Mouse (Mus musculus) erythroblast, adult 5-6 weeks (primary cell): Measurements from ENCODE around the gene Ascl4. TPM values are rescaled to one million over a fixed set of nuclear protein-coding genes. Genes with fewer than 3 reads are reported as not detected.

Experiments
- ATAC-seq: replicated peaks from 2 replicates; pipeline ENCODE4 v1.8.0; 2016; ENCODE audit warnings: moderate number of reproducible peaks, mild to moderate bottlenecking, moderate TSS enrichment, inconsistent platforms; ENCODE audit not compliant: poor library complexity, low FRiP score, severe bottlenecking
- total RNA-seq, 2 experiments: library from RNA; stranded (forward) in 1 of 2; stranded (reverse) in 1 of 2; fragments of 150-400 nt in 1 of 2; fragments of 200-764, 138-1000 nt in 1 of 2; gene quantifications; 2 replicates each; pipeline versions ENCODE4 v1.2.3 to v1.2.4; 2015 to 2017; ENCODE audit warnings: low replicate concordance in 2 of 2

Ascl4 gene
- total RNA-seq (2015; ENCODE audit: low replicate concordance) (not detected in 2 replicates), total RNA-seq (2017; ENCODE audit: low replicate concordance) (not detected in 2 replicates)

DNA sequence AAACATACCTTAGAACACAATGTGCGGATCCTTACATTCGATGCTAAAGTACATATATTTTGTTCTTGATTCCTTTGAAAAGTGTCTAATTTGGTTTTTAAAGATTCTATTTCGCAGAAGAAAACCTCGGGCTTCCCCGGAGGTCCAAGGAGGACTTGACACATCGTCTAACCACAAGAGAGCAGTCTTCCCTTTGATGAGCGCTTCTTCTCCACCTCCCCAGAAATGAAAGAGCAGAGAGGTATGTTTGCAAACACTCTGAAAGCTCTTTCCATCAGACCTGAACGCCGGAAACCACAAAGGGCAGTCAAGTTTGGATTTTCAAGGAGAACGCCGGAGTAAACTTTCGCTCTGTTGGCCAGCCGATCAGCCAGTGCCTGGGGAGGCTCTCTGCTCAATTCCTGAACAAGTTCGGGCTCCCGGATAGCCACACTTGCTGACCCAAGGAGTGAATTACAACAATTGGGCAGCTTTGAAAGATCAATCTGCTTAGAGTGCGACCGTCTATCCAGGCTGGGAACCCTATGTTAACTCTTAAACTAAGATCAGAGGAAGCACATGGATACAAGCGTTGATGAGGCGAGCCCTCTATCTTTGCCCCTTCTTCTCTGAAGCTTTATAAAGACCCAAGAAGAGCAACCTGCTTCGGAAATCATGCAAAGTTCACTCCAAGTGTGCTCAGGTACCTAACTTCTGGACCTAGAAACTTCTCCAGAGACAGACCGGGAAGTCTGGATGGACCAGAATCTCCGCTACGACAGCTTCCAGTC is at the start of gene Ascl4:
Gene Ascl4, plus strand, starts transcription at position 6 of the 770 bp plus-strand sequence.
- no peak for ATAC-seq

DNA sequence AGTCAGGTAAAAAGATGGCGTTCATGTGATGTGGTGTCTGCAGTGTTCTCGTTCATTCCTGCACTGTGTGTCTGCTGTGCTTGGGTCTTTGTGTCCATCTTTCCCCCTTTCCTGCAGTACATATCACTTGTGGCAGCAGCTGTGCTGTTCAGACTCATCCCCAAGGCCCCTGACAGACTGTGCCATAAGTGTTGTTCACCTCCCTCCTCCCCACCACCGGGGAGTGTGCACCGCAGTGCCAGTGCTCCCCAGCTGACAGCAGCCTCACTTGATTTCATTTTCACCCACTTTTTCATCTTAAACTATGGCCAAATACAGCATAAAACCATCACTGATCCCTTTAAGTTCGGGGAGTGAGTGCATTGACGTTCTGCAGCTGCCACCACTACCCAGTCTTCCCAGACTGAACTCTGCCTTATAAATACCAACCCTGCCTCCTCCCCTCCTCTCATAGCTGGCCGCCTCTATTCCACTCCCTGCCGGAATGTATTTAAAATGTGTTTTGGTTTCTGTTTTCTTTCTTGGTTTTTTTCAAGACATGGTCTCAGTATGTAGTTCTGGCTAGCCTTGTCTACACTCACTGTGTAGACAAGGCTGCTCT is 47.5 kb upstream of the Ascl4 start:
- no peak for ATAC-seq

DNA sequence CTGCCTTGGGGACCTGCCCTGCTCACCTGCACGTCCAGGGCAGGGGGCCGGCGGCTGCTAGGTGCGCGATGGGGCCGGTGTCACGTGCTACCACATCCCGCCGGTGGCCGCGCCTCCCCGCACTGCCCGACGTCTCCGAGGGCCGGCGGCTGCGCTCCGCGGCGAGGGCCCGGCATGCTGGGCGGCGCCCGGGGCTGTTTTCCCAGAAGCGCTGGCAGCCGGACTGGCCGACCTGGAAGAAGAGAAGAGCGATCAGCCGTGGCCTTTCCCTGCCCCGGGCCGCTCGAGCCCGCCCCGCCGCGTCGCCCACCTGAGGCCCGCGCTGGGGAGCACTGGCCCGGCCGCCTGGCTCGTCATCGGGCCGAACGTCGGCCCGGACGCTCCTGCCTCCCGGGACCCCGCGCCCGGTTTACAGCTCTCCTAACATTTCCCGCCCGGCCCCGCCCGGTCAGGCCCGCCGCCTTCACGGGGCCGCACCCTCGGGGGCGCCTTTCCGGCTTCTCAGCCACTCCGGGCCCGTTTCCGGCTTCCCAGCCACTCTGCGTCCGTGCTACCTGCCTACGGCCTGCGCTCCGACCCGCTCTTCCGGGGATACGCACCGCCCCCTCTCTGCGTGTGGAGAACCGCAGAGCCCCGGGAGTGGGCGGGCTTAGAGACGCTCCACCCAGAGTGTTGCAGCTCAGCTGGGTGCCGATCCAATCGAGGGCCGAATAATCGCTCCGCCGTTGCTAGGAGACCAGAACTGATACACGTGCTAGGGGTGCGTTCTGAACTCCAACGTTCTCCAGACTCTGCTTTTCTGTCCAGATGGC is 10.8 kb upstream of the Ascl4 start, which contains the start of gene Prdm4:
Gene Prdm4, minus strand, starts transcription at position 645 of the 812 bp plus-strand sequence.
- ATAC-seq, result peak; percentile 99

DNA sequence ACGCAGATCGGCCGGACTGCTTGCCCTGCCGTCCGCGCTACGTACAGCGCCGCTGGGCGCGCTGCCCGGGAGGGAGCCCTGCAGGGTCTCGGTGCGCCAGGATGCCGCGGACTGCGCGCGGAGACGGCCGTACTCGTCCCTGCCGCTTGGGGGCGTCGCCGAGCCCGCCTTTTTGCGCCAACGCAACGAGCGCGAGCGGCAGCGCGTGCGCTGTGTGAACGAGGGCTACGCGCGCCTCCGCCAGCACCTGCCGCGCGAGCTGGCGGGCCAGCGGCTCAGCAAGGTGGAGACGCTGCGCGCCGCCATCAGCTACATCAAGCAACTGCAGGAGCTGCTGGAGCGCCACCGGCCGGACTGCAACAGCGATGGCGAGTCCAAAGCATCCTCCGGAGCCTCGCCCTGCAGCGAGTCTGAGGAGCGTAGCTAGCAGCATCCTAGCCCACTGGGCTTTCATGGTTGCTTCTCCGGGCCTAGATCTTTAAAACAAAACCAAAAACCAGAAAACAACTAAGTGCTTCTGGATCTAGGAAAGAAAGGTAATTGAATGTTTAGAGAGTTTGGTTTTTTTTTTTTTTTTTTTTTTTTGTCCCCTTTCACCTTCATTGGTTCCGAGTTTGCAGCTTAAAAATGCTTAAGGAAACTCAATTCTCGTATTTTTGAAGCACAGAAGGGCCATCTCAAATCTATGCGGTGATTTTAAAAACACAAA is 1.2 kb downstream of the Ascl4 start:
- ATAC-seq, result no peak

DNA sequence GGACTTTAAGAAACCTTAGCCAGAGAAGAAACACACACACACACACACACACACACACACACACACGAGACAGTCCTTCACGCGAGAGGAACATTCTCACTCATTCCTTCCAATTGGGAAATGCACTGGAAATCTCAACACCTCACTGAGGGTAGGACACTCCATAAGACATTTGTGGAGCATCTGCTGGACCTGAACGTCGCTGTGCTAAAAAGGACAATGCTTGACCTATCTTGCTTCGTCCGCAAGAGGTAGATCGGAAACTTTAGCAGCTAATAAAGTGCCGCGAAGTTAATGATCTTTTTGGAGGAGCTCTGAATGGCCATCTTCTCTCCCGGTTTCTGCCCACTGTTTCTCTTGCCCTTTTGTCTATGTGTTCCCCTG is 1.7 kb downstream of the Ascl4 start:
- no peak for ATAC-seq

DNA sequence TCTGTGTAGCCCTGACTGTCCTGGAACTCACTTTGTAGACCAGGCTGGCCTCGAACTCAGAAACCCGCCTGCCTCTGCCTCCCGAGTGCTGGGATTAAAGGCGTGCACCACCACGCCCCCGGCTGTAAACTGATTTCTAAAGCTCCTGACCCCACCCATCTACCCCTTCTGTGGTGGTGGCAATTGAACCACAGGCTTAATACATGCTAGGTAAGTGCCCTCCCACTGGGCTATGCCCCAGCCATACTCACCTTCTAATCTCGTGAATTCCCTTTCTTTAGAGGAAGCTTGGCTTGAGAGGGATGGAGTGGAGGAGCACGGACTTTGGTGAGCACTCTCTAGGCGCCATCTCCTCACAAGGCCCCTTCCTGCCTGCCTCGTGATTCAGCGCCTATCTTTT is 2.5 kb downstream of the Ascl4 start:
- no peak for ATAC-seq

DNA sequence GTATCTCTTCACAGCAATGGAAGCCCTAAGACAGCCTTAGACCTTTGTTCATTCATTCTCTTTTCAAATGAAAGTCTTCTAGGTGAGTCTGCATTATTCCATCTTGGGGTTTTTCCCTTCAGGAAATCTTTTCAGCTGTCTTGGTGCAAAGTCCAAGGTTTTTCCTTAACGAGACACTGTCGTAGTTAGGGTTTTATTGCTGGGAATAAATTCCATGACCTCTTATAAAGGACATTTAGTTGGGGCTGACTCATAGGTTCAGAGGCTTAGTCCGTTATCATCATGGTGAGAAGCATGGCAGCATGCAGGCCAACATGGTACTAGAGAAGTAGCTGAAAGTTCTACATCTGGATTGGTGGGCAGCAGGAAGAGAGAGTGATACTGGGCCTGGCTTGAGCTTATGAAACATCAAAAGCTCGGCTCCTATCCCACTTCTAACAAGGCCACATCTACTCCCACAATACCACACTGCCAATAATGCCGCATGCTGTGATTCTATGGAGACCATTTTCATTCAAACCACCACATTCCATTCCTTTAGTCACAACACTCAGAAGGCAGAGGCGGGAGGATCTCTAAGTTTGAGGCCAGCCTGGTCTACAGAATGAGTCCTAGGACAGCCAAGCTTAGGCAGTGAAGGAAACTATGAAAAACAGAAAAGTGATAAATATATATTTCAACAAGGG is 8.9 kb downstream of the Ascl4 start:
- ATAC-seq, result no peak

DNA sequence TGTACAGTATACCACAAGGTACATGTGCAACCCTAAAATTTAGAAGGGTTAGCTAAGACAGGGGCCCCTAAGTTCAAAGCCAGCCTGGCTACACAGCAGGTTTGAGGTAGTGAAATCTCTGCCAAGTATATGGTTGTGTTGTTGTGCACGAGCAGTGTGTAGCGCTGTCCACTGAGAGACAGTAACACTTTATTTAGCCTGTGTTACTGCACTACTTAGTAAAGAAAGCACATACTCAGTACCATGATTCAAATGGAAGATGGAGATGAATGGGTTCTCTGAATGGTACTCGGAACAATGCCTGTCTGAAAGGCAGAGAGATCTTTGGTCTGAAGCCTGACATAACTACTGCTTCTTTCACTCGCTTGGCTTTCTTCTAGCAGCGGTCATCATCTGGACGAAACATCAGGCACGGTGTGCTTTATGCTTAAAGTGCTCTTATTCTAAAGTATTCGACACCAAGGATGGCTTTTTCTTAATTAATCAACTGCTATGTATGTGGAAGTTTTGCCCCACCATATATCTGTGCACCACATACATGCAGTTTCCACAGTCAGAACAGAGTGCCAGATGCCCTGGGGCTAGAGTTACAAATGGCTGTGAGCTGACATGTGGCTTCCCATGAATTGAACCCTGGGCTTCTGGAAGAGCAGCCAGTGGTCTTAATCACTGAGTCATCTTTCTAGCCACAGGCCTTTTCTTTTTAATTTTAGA is 21.2 kb downstream of the Ascl4 start:
- no peak for ATAC-seq

DNA sequence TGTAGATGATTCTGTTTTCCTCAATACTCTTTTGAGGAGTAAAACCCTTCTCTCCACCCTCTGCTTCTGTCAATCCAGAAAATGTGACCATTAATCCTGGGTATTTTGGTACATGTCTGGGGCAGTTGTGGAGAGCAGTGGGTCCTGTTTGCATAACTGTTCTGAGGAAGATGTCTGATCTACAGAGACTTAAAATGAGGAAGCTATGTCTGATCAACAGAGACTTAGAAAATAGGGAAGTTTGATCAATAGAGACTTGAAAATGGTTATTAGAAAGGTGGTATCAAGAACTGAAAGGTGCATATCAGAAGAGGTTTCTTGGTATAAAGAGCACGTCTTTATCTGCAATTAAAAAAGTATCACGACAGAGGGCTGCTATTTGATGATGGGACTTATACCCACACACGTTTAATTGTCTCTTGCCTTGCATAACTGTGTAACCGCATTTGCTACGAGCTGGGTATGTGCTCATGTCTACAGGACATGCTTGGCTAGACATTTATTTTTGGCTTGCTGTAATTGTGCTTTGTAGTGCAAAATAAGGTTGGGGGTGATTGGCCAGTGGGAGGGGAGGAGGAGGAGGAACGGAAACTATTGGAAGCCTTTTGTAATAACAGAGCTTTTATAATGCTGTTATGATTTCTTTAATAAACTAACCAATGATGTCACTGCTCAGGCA is 24.4 kb downstream of the Ascl4 start:
- ATAC-seq, result no peak

DNA sequence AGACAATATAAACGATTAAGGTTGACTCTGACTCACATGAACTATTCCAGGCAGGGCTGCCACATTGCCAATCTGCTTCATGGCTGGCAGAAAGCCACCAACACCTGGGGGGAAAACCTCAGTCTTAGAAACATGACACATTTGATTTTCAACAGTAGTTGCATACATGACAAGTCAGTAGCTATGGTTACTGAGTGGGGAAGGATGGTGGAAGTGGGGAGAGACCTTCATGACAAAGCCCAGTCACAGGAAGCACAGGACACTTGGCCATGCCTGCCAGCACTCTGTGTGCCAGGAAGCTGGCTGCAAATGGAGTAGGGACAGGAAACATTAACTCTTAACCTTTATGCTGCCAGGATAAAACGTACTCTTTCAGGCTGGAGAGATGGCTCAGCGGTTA is 25.9 kb downstream of the Ascl4 start:
- no peak for ATAC-seq

DNA sequence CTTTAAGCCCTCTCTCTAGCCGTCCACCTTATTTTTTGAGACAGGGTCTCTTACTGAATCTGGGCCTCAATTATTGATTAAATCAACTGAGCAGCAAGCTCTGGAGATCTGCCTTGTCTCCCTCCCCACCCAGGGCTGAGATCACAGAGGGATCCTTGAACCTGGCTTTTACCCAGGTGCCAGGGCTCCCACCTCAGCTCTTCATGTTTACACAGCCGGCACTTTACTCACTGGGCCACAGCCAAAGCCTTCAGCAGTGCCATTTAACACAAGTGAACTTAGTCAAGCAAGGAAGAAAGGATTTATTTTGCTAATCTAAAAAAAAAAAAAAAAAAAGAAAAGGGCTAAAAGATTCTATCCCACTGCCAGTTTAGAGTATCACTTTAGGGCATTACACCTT is 26.9 kb downstream of the Ascl4 start:
- ATAC-seq, result no peak

DNA sequence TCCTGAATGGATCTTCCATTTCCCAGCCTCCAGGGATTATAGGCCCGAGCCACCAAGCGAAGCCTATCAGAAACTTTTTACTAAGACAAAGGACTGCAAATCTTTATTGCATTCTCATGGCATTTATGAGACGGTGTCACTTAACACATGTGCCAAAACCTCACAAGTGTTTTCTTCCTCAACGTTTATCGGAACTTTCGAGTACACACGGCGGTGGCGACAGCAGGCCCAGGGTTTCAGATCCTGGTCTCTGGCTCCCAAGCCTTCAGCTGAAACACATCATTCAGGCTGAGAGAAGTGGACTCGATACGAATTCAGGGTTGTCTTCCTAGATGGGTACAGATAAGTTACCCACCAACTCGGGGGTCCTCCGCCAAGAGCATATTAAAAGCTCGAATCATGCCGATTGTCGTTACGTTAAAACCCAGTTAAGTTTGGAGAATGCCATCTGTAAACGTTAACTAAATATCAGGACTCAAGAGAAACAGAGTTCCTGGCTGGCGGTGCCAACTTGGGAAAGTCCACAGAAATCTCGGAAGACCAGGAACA is 29.5 kb downstream of the Ascl4 start:
- ATAC-seq, result 0 out of 2 replicates have a peak, but pooled peaks have one; percentile 16

DNA sequence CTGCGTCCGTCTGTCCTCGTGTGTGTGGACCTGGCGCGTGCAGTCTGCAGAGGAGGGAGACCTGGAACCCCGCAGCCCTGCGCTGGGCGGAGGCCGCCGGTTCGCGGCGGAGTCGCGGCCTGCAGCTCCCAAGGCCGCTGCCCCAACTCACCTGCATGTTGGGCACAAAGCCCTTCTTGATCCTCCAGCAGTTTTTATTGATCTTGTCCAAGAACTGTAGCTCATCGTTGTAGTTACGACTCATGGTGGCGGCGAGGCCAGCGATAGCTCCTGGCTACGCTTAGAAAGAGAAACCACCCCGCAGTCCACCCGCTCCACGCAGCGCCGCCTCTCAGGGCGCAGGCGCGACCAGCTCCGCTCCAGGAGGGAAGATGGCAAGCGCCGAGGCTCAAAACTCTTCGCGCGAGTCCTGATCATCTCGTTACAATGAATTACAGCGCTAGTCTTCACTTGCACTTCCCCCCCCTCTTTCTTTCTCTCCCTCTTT is 30.0 kb downstream of the Ascl4 start, which contains the start of gene Rtcb:
Gene Rtcb, minus strand, starts transcription at position 360 of the 487 bp plus-strand sequence.
- ATAC-seq, result peak; percentile 99

DNA sequence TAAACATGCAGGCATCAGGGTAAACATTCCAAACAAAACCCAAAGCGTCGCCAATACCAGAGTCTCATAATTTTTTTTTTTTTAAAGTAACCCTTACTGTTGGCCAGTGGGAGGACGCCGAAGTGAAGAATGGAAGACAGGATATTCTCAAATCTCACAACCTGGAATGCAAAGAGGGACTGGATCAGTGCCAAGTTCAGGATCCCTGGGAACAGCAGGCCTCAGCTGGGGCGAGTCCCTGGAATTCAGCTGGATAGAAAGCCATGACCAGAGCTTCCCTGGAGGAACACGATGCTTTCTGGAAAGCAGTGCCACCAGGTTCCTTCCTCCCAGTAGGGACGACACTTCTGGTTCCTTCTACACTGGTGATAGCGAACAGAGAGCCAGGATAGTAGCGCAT is 35.4 kb downstream of the Ascl4 start:
- no peak for ATAC-seq

DNA sequence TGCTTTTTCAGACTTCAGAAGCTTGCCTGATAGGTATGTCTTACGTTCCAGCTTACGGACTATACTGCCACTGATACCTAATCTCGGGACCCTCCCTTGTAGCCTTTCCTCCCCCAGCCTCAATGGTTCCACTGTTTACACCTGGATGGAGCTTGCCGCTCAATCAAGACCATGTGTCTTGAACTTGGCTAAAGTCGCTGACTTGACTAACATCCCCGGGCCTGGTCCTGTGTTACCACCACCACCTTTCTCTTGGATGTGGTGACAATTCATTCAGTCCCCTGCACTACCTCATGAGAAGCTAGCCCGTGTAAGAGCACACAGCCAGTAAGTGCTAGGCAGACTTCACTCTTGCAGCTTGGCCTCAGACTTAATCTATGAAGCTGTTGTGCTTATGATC is 36.8 kb downstream of the Ascl4 start:
- ATAC-seq, result no peak

DNA sequence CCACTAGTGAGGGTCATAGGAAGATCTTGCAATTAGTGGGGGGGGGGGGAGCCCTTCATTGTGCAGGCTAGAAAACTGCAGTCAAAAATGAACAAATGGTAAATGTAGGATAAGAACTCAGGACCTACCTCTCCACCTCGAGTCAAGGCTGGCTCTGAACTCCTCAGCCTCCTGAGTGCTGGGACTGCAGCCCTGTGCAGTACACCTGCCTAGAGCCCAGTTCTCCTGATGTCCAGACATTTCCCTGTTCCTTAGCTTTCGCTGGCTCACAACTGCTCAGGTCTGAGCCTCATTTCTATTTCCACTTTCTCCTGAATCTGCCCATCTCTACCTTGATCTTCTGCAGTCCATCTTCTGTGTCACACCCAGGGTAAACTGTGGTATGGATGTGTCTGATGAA is 39.0 kb downstream of the Ascl4 start:
- no peak for ATAC-seq

DNA sequence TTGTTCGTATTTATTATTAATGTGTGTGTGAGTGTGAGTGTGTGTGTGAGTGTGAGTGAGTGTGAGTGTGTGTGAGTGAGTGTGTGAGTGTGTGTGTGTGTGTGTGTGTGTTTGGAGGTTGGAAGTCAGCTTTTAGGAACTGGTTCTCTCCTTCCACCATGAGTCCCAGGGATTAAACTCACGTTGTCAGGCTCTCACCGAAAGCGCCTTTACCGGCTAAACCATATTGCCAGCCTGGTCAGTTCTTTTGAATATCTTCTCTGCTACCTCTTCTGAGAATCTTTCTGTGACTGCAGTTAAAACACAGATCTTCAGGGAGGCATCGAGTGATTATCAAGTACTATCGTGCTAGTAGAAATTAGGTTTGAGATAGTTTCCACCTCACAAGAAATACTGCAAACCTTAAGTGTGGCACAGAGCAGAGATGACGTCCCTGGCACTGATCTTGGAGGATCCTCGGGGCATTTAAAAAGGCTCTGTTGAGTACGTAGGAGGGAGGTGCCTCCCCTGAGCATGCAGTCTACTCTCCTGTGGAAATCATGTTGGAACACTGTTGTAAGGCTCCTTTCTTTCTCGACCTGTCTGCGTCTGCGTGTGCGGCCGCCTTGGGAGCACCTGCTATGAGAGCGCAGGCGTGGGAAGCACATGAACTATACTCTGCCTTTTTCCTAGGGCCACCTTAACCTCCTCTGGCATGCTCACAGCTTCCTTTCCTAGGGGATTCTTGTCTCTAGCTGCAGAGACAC is 40.1 kb downstream of the Ascl4 start:
- peak; percentile 20; the same call in 1 of the 2 replicates for ATAC-seq
